Mouse (Mus musculus): ENCODE data around the gene Klk12. TPM values are rescaled to one million over a fixed set of nuclear protein-coding genes. Genes with fewer than 3 reads are reported as not detected.

The Klk12 gene
- total and polyA plus RNA-seq, 3 experiments = not detected

DNA sequence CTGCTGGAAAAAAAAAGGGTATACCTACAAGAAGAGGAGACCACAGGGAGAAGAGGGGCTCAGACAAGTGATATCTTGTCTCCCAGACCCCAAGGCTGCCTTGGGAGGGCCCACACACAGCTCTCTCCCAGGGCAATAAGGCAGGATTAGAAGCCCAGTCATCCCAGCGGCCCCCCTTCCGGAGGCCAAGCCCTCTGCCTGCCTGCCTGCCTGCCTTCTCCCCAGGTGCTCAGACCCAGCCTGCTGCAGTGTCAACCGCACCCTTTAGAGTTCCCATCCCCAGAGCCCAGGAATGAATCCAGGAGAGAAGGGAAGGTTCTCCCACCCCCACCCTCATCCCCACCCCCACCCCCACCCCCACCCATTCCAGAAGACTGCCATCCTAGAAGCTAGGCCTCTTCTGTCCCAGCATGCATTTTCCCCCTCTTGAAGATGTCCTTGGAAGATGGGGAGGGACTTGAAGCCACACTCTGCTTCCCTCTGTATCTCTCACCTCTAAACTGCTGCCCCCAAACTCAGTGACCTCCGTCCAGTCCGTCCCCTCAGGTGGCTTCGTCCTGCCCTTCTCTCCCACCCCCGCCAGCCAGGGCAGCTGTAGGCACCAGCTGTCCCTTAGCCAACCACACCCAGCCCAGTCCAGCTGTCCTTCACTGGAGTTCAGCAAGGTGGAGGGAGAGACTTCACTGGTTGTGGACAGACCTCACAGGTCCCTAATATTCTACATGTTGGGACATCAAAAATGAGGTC, 6.8 kb downstream of the Klk12 start:
- Histone ChIP-seq H3K4me2 (ENCODE audit: insufficient read depth, low read depth, poor library complexity, severe bottlenecking) (no peak overlapping the region), H3K4me1 (ENCODE audit: control insufficient read depth in 1 of 2, insufficient read depth in 2 of 2) (no peaks in the 10 kb centered on the region), H3K36me3 (replicated peaks in 1 of 2; ENCODE audit: control insufficient read depth in 1 of 2, insufficient read depth in 1 of 2, low read length in 1 of 2) (no peaks in the 10 kb centered on the region), H3K27me3 (replicated peaks) (peaks cover 88% of the 10 kb centered on the region), H3K79me2 (replicated peaks; ENCODE audit: control insufficient read depth, extremely low read depth, insufficient read depth, poor library complexity, severe bottlenecking) (no peaks in the 10 kb centered on the region), H3K9me3 (replicated peaks; ENCODE audit: low read length) (no peaks in the 10 kb centered on the region), H3K27ac (ENCODE audit: insufficient read depth, low read depth) (no peak overlapping the region), H3K9ac (ENCODE audit: insufficient read depth, low read depth) (no peak overlapping the region), H3K4me3 (replicated peaks in 1 of 3; ENCODE audit: low read depth in 2 of 3, low read length in 2 of 3, poor library complexity in 1 of 3) (no peak overlapping the region)
- in situ Hi-C loops (cut with MboI; ENCODE audit: low pct_ligation_motif_present, low pct_unique_long_range_greater_than_20kb, low sequenced_read_pairs) (loop anchor here (25.0 kb wide), 1 partner anchor 288 kb away; the partner anchor contains the start of gene Iglon5), dilution Hi-C loops (cut with MboI; ENCODE audit: extremely low pct_ligation_motif_present, extremely low pct_unique_long_range_greater_than_20kb, low sequenced_read_pairs) (no loop called here)
- TF ChIP-seq NRF1 (IDR thresholded peaks at IDR 0.05; ENCODE audit: low read depth, low read length) = no peak
- TF ChIP-seq JUND (conservative IDR thresholded peaks at IDR 0.05; ENCODE audit: low read depth, low read length) = no peak
- no peak for TF ChIP-seq RCOR1 (conservative IDR thresholded peaks at IDR 0.05; ENCODE audit: low read depth, low read length)
- no peak for TF ChIP-seq BHLHE40 (IDR thresholded peaks at IDR 0.05; ENCODE audit: low read depth, low read length)
- no peak for TF ChIP-seq MAZ (IDR thresholded peaks at IDR 0.05; ENCODE audit: low read depth, low read length)
- DNase-seq (ENCODE audit: extremely low read depth) = no peak

DNA sequence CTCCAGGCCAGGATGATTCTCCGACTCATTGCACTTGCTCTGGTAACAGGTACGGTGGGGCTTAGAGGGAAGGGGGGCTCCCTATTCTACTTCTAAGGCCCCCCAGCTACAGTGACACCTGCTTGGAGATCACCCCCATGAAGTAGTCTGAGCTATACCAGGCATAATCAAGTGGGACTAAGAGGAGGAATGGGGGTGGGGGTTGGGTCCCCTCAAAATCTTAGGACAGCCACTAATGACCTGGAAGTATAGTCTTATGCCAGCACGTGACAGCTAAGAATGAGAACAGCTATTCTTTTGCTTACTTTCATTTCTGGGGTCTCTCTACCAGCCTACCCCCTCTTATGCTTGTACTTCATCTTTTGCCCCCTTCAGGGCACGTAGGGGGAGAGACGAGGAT, 7.8 kb downstream of the Klk12 start:
- no peak overlapping the region for H3K27ac ChIP-seq (ENCODE audit: insufficient read depth, low read depth)
- H3K36me3 ChIP-seq (replicated peaks in 1 of 2; ENCODE audit: control insufficient read depth in 1 of 2, insufficient read depth in 1 of 2, low read length in 1 of 2) = no peaks in the 10 kb centered on the region
- H3K27me3 ChIP-seq (replicated peaks) = peaks cover 90% of the 10 kb centered on the region
- H3K9me3 ChIP-seq (replicated peaks; ENCODE audit: low read length) = no peaks in the 10 kb centered on the region
- H3K9ac ChIP-seq (ENCODE audit: insufficient read depth, low read depth) = no peak overlapping the region
- no peak overlapping the region for H3K4me3 ChIP-seq (replicated peaks in 1 of 3; ENCODE audit: low read depth in 2 of 3, low read length in 2 of 3, poor library complexity in 1 of 3)
- in situ Hi-C loops (cut with MboI; ENCODE audit: low pct_ligation_motif_present, low pct_unique_long_range_greater_than_20kb, low sequenced_read_pairs) (loop anchor here (25.0 kb wide), 1 partner anchor 289 kb away; the partner anchor contains the start of gene Iglon5), dilution Hi-C loops (cut with MboI; ENCODE audit: extremely low pct_ligation_motif_present, extremely low pct_unique_long_range_greater_than_20kb, low sequenced_read_pairs) (no loop called here)
- no peaks in the 10 kb centered on the region for H3K4me1 ChIP-seq (ENCODE audit: control insufficient read depth in 1 of 2, insufficient read depth in 2 of 2)
- TF ChIP-seq IRF4 (IDR thresholded peaks at IDR 0.05; ENCODE audit: low read depth, low read length) (no peak), KAT2A (IDR thresholded peaks at IDR 0.05; ENCODE audit: insufficient replicate concordance, low read length) (no peak), CTCF (conservative IDR thresholded peaks at IDR 0.05 in 1 of 2, IDR thresholded peaks at IDR 0.05 in 1 of 2; ENCODE audit: low read depth in 2 of 2, low read length in 2 of 2) (no peak), ZC3H11A (IDR thresholded peaks at IDR 0.05; ENCODE audit: low read depth, low read length) (no peak), ZMIZ1 (IDR thresholded peaks at IDR 0.05; ENCODE audit: low read depth, low read length) (no peak), NRF1 (IDR thresholded peaks at IDR 0.05; ENCODE audit: low read depth, low read length) (no peak), CHD2 (IDR thresholded peaks at IDR 0.05; ENCODE audit: low read length) (no peak), USF1 (IDR thresholded peaks at IDR 0.05; ENCODE audit: low read depth, low read length) (no peak), E2F4 (IDR thresholded peaks at IDR 0.05; ENCODE audit: insufficient replicate concordance, low read depth, low read length) (no peak), PAX5 (IDR thresholded peaks at IDR 0.05; ENCODE audit: low read length) (no peak), USF2 (conservative IDR thresholded peaks at IDR 0.05; ENCODE audit: low read depth, low read length) (no peak), ZNF384 (IDR thresholded peaks at IDR 0.05; ENCODE audit: low read depth, low read length) (no peak)
- DNase-seq (ENCODE audit: extremely low read depth) = no peak
- no peak overlapping the region for H3K4me2 ChIP-seq (ENCODE audit: insufficient read depth, low read depth, poor library complexity, severe bottlenecking)
- no peaks in the 10 kb centered on the region for H3K79me2 ChIP-seq (replicated peaks; ENCODE audit: control insufficient read depth, extremely low read depth, insufficient read depth, poor library complexity, severe bottlenecking)

Measured in CH12.LX (cell line).